Mouse (Mus musculus): ENCODE data around the gene Hist1h2ab. TPM values are rescaled to one million over a fixed set of nuclear protein-coding genes. Genes with fewer than 3 reads are reported as not detected.
"Not testable (repeated sequence)": the region's sequence is repeated elsewhere in the genome, so short reads cannot be mapped to it uniquely, and the experiment has no call there.

Hist1h2ab gene
- 1,198 and 1,437 TPM in 2 replicates for total RNA-seq (2017)

DNA sequence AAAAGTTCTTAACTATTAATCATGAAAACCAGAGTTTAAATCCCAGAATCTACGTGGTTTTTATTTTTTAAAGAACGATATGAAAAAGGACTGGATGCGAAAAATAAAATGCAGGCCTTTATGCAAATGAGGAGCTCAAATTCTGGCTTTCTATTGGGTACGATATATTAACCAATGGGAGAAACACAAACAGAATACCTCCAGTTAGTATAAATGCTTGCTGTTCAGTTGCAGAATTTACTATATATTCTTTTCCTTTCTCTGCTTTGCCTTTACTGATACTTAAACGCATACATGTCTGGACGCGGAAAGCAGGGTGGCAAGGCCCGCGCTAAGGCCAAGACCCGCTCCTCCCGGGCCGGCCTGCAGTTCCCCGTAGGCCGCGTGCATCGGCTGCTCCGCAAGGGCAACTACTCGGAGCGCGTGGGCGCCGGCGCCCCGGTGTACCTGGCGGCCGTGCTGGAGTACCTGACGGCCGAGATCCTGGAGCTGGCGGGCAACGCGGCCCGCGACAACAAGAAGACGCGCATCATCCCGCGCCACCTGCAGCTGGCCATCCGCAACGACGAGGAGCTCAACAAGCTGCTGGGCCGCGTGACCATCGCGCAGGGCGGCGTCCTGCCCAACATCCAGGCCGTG, at the start of gene Hist1h2ab:
TSS of gene Hist1h2ab (plus strand) at position 288 of the 639 bp plus-strand sequence.
- peak; percentile 12 to 48; a peak in 2 of 4 replicates for ATAC-seq (replicated peaks in 1 of 2; ENCODE audit: insufficient read depth in 1 of 2, low FRiP score in 2 of 2, low TSS enrichment in 1 of 2, low read depth in 1 of 2, poor library complexity in 2 of 2, severe bottlenecking in 2 of 2)

DNA sequence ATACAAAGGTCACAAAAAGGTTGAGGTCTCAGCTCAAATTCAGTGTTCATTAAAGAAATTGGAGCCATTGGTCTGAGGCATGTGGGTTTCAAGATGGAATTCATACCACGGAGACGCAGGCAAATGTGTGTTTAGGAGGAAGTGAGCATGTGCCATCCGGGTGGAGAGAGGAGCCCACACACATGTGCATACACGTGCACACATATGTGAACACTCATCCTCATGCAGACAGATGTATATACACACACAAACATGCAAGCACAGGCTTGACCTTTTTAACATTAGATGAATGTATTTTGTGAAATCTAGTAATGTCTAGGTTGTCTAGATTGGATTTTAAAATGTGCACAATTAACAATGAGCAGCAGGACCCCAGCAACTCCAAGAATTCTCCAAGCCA, 48.7 kb upstream of the Hist1h2ab start:
- no peak for ATAC-seq (replicated peaks in 1 of 2; ENCODE audit: insufficient read depth in 1 of 2, low FRiP score in 2 of 2, low TSS enrichment in 1 of 2, low read depth in 1 of 2, poor library complexity in 2 of 2, severe bottlenecking in 2 of 2)

DNA sequence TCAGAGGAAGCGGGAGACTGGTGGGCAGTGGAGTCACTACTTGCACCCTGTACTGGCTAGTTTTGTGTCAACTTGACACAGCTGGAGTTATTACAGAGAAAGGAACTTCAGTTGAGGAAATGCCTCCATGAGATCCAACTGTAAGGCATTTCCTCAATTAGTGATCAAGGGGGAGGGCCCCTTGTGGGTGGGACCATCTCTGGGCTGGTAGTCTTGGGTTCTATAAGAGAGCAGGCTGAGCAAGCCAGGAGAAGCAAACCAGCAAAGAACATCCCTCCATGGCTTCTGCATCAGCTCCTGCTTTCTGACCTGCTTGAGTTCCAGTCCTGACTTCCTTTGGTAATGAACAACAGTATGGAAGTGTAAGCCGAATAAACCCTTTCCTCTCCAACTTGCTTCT, 48.1 kb upstream of the Hist1h2ab start:
- not testable (repeated sequence) for ATAC-seq (replicated peaks in 1 of 2; ENCODE audit: insufficient read depth in 1 of 2, low FRiP score in 2 of 2, low TSS enrichment in 1 of 2, low read depth in 1 of 2, poor library complexity in 2 of 2, severe bottlenecking in 2 of 2)

DNA sequence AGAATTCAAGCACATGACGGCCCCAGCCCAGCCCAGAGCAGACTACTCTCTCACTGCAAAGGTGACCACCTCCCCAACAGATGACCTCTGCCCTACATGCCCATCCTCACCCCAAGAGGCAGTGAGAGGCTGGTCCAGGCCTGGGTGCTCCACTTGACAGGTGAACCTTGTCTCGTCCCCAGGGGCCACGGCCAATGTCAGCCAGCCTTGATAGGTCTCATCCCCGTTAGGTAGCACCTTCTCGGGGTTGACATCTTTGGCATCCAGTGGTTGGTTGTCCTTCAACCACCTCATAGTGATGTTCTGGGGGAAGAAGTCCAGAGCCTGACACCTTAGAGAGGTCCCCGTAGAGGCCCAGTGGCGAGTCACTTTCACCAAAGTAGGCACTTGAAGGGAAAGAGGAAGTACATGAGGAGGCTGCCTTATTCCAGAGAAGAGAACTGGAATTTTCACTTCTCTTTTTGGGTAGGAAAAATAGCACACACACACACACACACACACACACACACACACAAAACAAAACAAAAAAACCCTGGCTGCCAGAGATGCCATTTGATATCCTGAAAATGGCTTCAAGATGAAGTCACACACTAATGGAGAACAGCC, 45.1 kb upstream of the Hist1h2ab start:
- ATAC-seq (replicated peaks in 1 of 2; ENCODE audit: insufficient read depth in 1 of 2, low FRiP score in 2 of 2, low TSS enrichment in 1 of 2, low read depth in 1 of 2, poor library complexity in 2 of 2, severe bottlenecking in 2 of 2) = no peak

DNA sequence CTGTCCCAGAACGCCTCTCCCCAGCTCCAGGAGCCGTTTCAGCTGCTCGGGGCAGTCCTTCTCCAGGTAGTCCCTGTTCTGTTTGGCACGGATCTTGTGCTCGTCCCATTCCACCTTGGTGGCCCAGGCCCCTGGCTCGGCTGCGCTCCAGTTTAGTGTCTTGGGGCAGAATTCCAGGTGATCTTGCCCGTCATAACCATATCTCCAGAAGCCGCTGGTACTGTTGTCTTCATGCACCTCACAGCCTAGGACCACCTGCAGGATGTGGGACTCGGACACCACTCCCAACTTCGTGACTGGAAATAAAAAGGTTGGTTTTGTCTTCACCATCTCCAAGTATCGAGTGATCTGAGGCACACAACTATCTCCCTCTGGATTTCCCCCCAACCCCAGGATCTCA, 44.2 kb upstream of the Hist1h2ab start:
- no peak for ATAC-seq (replicated peaks in 1 of 2; ENCODE audit: insufficient read depth in 1 of 2, low FRiP score in 2 of 2, low TSS enrichment in 1 of 2, low read depth in 1 of 2, poor library complexity in 2 of 2, severe bottlenecking in 2 of 2)

DNA sequence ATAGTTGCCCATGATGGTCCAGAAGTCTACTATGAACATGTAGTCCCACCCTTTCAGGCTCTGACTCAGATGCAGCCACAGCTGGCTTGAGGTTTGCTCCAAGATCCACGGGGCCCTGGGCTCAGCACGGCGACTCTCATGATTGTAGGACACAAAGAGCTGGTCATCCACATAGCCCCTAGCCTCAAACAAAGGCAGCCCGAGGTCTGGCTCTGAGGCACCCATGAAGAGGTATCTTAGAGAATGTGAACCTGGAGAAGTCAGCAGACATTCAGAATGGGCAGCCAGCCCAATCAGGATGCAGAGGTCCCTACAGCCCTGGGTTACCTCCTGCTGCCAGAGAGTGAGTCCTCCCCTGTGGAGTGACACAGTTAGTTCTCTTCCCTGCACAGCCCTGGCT, 42.9 kb upstream of the Hist1h2ab start:
- no peak for ATAC-seq (replicated peaks in 1 of 2; ENCODE audit: insufficient read depth in 1 of 2, low FRiP score in 2 of 2, low TSS enrichment in 1 of 2, low read depth in 1 of 2, poor library complexity in 2 of 2, severe bottlenecking in 2 of 2)

DNA sequence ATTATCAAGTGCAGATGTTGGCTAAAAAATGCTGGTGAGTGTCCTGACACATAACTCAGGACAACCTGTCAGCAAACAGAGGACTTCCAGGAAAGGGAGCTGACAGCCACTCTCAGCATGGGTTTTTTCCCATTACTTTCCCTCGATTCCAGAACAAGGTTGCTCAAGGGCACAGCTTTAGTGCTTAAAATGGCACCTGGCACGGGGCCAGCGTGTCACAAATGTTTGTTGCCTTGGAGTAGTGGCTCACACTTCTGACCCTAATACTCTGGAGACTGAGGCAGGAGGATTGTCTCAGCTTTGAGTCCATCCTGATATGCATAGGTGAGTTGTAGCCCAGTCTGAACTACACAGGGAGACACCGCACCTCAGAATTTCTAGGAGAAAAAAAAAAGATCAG, 42.3 kb upstream of the Hist1h2ab start:
- ATAC-seq (replicated peaks in 1 of 2; ENCODE audit: insufficient read depth in 1 of 2, low FRiP score in 2 of 2, low TSS enrichment in 1 of 2, low read depth in 1 of 2, poor library complexity in 2 of 2, severe bottlenecking in 2 of 2) = no peak

DNA sequence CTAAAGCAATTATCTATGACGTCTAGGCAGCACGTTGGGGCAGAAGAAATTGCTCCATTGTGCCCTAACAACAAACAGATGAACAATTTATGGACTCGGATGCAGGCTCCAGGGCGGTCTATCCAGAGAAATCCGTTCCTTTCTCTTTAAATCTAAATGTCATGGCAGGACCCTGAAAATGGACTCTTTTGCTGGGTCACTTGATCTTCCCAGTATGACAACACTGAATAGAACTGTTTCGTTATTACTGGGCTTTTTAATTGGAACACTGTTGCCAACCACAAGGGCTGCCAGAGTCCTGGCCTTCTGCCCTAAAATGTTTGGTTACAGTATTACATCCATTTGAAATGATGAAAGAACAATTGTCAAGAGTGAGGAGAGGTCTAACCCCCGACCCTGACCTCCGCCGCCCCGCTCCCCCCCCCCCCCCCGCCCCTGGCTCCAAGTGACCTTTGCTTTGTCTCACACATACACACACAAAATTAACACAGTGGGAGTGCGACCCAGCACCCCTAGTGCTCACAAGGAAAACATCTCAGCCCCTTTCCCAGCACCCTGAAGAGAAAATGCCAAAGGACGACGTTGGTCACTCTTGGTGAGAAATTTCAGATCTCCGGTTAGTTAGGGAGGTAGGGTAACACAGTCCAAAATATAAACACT, 41.1 kb upstream of the Hist1h2ab start:
- ATAC-seq (replicated peaks in 1 of 2; ENCODE audit: insufficient read depth in 1 of 2, low FRiP score in 2 of 2, low TSS enrichment in 1 of 2, low read depth in 1 of 2, poor library complexity in 2 of 2, severe bottlenecking in 2 of 2) = no peak

DNA sequence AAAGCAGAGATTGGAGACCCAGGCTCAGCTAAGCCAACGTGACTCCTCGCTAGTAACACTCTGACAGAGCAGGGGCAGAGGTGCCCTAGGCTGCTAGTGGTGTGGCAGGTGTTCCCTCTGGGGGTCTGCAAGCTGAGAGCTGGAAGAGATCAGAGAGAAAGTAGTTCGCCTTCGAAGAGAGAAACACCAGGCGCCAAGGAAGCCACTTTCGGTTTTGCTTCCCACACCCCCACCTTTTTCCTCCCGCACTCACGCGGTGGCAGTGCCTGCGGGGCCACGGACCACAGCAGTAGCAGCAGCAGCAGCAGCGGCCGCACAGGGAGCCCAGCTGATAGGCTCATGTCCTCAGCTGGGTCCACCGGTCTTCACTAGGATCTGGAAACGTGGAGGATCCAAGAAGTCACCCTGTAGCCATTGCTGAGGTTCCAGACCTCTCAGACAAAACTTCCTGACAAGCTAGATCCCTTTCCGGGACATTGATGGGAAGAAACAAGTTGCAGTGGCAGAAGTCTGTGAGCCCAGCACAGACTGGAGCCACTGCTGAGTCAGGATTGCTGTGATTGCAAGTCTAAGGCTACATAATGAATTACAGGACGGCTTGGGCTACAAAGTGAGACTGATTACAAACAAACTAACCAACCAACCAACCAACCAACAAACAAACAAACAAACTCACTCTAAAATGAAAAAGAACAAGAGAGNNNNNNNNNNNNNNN, 40.4 kb upstream of the Hist1h2ab start, which contains the start of gene Hfe:
TSS of gene Hfe (minus strand) at position 481 of the 716 bp plus-strand sequence.
- peak; percentile 73 to 90 for ATAC-seq (replicated peaks in 1 of 2; ENCODE audit: insufficient read depth in 1 of 2, low FRiP score in 2 of 2, low TSS enrichment in 1 of 2, low read depth in 1 of 2, poor library complexity in 2 of 2, severe bottlenecking in 2 of 2)

DNA sequence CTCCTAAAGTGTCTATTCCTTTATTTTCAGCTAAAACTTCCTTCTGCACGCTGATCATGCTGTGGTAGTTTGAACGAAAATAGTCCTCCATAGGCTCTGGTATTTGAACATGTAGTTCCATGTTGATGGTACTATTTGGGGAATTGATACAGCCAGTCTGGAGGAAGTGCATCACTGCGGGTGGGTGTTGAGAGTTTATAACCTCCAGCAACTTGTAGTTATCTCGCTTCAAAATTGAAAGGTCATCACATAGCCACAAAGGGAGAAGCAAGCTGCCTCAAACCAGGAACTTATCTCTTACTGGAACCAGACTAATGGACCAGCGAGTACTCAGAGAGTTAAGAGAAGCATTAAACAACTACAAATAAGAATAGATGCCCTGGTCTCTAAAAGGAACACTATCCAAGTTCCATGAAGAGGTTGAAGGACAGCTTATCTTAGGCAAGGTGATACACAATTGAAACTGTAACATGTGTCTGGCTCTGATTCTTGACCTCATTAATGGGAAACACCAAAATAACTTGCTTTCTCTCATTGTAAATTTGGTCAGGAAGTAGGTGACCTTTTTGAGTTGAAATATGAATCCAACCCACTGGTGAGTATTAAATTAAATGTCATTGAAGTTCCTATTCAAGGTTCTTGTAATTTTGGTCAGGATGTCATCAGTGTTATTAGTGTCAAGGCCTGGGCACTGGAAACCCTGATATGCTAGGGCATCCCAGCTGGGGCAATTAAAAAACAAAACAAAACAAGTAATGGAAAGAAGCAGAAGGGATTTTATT, 34.5 kb upstream of the Hist1h2ab start:
- ATAC-seq (replicated peaks in 1 of 2; ENCODE audit: insufficient read depth in 1 of 2, low FRiP score in 2 of 2, low TSS enrichment in 1 of 2, low read depth in 1 of 2, poor library complexity in 2 of 2, severe bottlenecking in 2 of 2) = no peak

DNA sequence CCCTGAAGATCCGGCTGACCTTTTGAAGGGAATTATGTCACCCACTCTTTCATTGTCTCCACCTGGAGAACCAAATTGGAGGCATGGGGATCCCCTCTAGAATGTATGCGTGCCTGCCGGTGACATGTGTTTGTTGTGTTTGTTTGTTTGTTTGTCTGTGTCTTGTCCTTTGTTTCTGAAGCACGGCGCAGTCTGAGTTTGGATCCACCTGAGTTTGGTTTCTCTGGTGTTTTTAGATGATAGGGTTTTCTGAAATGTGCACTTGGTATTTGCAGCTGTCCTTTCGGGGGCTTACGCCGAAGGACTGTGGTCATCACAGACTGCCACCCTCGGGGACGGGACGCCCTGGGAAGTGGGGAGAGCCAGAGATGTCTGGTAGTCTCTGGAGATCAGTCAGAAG, 33.8 kb upstream of the Hist1h2ab start:
- ATAC-seq (replicated peaks in 1 of 2; ENCODE audit: insufficient read depth in 1 of 2, low FRiP score in 2 of 2, low TSS enrichment in 1 of 2, low read depth in 1 of 2, poor library complexity in 2 of 2, severe bottlenecking in 2 of 2) = no peak

DNA sequence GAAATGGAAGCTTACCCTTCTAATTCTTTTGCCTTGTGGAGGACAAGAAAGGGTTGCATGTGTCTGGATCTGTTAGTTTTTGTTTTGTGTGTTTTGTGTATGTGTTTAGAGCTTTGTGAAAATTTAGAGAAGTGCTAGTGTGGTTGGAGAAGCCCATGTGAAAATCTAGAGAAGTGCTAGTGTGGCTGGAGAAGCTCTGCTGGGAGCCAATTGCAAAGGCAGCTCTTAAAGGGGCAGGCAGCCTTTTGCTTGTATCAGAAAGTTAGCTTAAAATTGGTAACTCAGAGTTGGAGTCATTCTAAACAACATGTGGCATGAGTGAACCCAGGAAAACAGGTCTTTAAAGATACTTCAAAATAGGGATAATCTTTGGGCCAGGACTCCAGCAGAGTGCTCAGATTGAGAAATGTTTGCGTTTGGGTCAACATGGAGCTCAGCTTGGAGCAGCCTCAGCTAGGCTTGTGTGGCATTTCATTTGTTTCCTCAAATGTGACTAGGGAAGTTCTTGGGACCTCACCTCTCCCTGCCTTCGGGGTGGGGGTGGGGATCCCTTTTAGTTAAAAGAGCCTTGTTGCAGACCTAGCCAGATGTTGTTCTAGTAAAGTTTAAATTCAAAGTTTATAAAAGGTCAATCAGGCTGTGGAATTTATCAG, 33.2 kb upstream of the Hist1h2ab start:
- ATAC-seq (replicated peaks in 1 of 2; ENCODE audit: insufficient read depth in 1 of 2, low FRiP score in 2 of 2, low TSS enrichment in 1 of 2, low read depth in 1 of 2, poor library complexity in 2 of 2, severe bottlenecking in 2 of 2) = not testable (repeated sequence)

DNA sequence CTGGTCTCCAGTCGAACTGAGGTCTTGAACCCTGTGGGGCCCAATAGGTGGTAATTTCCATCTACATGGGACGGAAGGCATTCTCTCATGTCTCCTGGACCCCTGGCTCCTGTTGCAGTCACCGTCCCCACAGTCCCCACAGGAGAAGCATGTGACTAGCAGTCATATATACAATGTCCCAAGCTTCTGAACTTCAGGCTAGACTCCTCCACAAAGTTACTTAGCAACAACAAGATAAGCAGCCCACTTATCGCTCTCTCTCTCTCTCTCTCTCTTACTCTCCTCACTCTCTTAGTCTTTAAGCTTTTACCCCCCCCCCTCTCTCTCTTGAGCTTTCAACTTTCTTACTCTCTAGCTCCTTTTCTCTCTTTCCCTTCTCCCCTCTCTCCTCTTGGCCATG, 26.7 kb upstream of the Hist1h2ab start:
- no peak for ATAC-seq (replicated peaks in 1 of 2; ENCODE audit: insufficient read depth in 1 of 2, low FRiP score in 2 of 2, low TSS enrichment in 1 of 2, low read depth in 1 of 2, poor library complexity in 2 of 2, severe bottlenecking in 2 of 2)

DNA sequence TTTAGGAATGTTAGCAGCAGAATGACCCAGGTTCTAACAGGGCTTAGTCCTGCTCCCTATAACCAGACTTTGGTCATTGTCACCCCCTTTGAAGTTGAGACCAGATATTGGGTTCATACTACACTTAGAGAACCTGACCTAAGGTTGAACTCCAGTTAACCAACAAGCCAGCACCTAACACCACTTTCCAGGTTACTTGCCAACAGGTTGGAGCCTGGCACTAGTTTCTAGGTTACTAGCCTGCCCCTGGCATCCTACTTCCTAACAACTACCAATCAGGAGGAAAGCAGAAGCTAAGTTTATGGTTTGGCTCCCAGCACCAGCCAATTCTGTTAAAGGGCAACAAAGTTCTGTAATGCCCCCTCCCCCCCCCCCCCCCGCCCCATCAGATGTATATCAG, 25.7 kb upstream of the Hist1h2ab start:
- ATAC-seq (replicated peaks in 1 of 2; ENCODE audit: insufficient read depth in 1 of 2, low FRiP score in 2 of 2, low TSS enrichment in 1 of 2, low read depth in 1 of 2, poor library complexity in 2 of 2, severe bottlenecking in 2 of 2) = no peak

DNA sequence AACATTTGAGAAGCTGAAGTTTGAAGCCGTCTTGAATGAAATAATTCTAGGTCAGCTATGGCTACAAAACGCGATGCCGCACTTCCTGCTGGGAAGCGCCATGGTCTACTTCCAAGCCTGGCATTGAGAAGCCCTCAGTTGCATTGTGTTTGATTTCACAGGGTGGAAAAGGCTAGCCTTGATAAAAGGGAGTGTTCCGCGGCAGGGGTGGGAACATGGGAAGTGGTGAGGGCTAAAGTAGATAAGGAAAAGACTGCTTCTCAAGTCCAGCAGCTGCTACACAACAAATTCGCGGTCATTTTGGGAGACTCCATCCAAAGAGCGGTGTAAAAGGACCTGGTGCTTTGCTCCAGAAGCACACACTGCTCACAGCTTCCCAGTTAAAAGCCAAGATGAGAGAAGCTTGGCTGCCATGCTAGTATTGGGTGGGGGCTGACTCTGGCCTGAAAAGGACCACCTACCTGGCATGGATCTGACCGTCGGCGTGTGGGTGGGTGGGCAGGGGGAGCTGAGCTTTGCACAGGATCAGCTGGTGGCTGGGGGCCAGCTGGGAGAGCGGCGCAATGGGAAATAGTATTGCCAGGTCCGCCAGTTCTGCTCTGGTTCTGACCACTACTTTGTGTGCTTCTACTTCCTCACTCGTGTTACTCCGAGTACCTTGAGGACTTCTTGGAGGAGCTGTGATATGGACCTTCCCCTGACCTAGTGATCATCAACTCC, 22.3 kb upstream of the Hist1h2ab start:
- ATAC-seq (replicated peaks in 1 of 2; ENCODE audit: insufficient read depth in 1 of 2, low FRiP score in 2 of 2, low TSS enrichment in 1 of 2, low read depth in 1 of 2, poor library complexity in 2 of 2, severe bottlenecking in 2 of 2) = 0 out of 4 replicates have a peak, but pooled peaks of 1 of the 2 experiments have one; percentile 16

DNA sequence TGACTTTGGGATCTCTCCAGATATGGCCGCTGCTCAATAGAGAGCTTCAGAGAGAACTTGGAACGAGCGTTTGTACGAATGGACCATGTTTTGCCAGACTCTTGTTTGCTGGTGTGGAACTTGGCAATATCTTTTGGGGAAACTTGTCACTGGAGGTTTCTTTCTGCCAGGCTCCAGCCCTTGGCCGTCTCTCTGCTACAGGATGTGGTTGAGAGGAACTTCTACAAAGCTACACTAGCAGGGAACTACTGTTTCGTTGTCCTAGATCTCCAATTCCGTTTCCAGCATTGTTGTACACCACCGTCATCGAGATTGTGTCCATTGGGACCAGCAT, 21.8 kb upstream of the Hist1h2ab start:
- peak; percentile 42 to 70; a peak in 3 of 4 replicates for ATAC-seq (replicated peaks in 1 of 2; ENCODE audit: insufficient read depth in 1 of 2, low FRiP score in 2 of 2, low TSS enrichment in 1 of 2, low read depth in 1 of 2, poor library complexity in 2 of 2, severe bottlenecking in 2 of 2)
